Mouse (Mus musculus) c-Kit-negative CD71-positive TER-119-positive erythroid progenitor cells, embryonic 14.5 days (primary cell): ENCODE measurements around the gene Fut8.
"Not testable (repeated sequence)": the region's sequence is repeated elsewhere in the genome, so short reads cannot be mapped to it uniquely, and the experiment has no call there.

Experiments
- DNase-seq: peaks from one replicate; pipeline ENCODE4 v3.0.0-alpha.2; 2013; ENCODE audit warnings: low read depth, low spot score

Gene Fut8

GRCm38 (mm10) chr12:77500439-77501055, 262.6 kb downstream of the Fut8 start:
- no peak for DNase-seq

GRCm38 (mm10) chr12:77501466-77502240, 263.7 kb downstream of the Fut8 start:
- no peak for DNase-seq

- no peak for DNase-seq
Observed at GRCm38 (mm10) chr12:77502243-77502642, 264.3 kb downstream of the Fut8 start.

GRCm38 (mm10) chr12:77505431-77505830, 267.5 kb downstream of the Fut8 start:
- DNase-seq, result no peak

- DNase-seq, result no peak
Observed at GRCm38 (mm10) chr12:77507770-77508169, 269.8 kb downstream of the Fut8 start.

GRCm38 (mm10) chr12:77510758-77511157, 272.8 kb downstream of the Fut8 start:
- no peak for DNase-seq

GRCm38 (mm10) chr12:77511206-77511605, 273.3 kb downstream of the Fut8 start:
- DNase-seq, result no peak

- DNase-seq, result no peak
Observed at GRCm38 (mm10) chr12:77511631-77512030, 273.7 kb downstream of the Fut8 start.

GRCm38 (mm10) chr12:77516805-77517204, 278.9 kb downstream of the Fut8 start:
- no peak for DNase-seq

- DNase-seq, result no peak
Observed at GRCm38 (mm10) chr12:77517691-77518090, 279.8 kb downstream of the Fut8 start.

GRCm38 (mm10) chr12:77519534-77520102, 281.7 kb downstream of the Fut8 start:
- DNase-seq, result no peak

- DNase-seq, result not testable (repeated sequence)
Observed at GRCm38 (mm10) chr12:77524014-77524413, 286.1 kb downstream of the Fut8 start.
